Comparison of ENCODE assay signal across 10 mouse cellular contexts in genomic region chr1:131737269-131737668, GRCm38 (mm10). TPM values are rescaled to one million over a fixed set of nuclear protein-coding genes. Genes with fewer than 3 reads are reported as not detected.
A peak's percentile ranks its signal among the peaks of the same experiment; 100 is the strongest.
DNase-seq lines count a peak whose midpoint lies in the region; ATAC-seq and TF ChIP-seq lines count a peak whose summit lies in the region.
"Had no signal": no experiment of that assay in that cellular context is flagged by ENCODE, and none has a peak within 500 bp of the region (broad histone marks: within the 10 kb centered on the region; RNA-seq: fewer than 3 reads in every experiment).

No protein-coding gene starts in this region.

- 63% methylated on average over 5 of the region's 5 CpGs for WGBS in intestine, embryonic 15.5 days
- WGBS in intestine, postnatal 0 days, result 50% methylated on average over 5 of the region's 5 CpGs

- H3K36me3 ChIP-seq in intestine, embryonic 15.5 days, result no peaks in the 10 kb centered on the region
- no peaks in the 10 kb centered on the region for H3K36me3 ChIP-seq in intestine, postnatal 0 days (ENCODE audit: control insufficient read depth, insufficient read depth)

- ATAC-seq in intestine, embryonic 15.5 days, result peak; percentile 74
- ATAC-seq in intestine, postnatal 0 days, result no peak
- peak; percentile 60 for ATAC-seq in cerebellum, adult (ENCODE audit: insufficient number of reproducible peaks, low FRiP score, low TSS enrichment)

- peak; percentile 87 for DNase-seq in gastrocnemius, postnatal 10 days
- peak; percentile 92 for DNase-seq in kidney, adult 8-10 months
- DNase-seq in left cerebral cortex, postnatal 25 days (ENCODE audit: low spot score in 2 of 2), result peak; percentile 91 to 99
- peak; percentile 85 for DNase-seq in skeletal muscle tissue, adult 2 months (ENCODE audit: low read depth, low spot score)
- no peak for DNase-seq in liver

- H3K9me3 ChIP-seq in intestine, embryonic 15.5 days, result no peaks in the 10 kb centered on the region
- no peaks in the 10 kb centered on the region for H3K9me3 ChIP-seq in intestine, postnatal 0 days (ENCODE audit: control insufficient read depth)

- H3K4me1 ChIP-seq in intestine, embryonic 15.5 days (replicated peaks), result no peaks in the 10 kb centered on the region
- 0 out of 2 replicates have a peak, but pooled peaks cover 3% of the 10 kb centered on the region for H3K4me1 ChIP-seq in intestine, postnatal 0 days (replicated peaks; ENCODE audit: control insufficient read depth, insufficient read depth, low read length)

- H3K9ac ChIP-seq in intestine, embryonic 15.5 days, result no peak overlapping the region
- no peak overlapping the region for H3K9ac ChIP-seq in intestine, postnatal 0 days (ENCODE audit: low read depth, low read length)

- no peak overlapping the region for H3K4me2 ChIP-seq in intestine, embryonic 15.5 days (replicated peaks)
- H3K4me2 ChIP-seq in intestine, postnatal 0 days (replicated peaks; ENCODE audit: low read depth), result no peak overlapping the region

- no peak overlapping the region for H3K4me3 ChIP-seq in intestine, embryonic 15.5 days (replicated peaks)
- H3K4me3 ChIP-seq in intestine, postnatal 0 days (ENCODE audit: low read depth, low read length), result no peak overlapping the region
- H3K4me3 ChIP-seq: erythroblast, embryonic 14.5 days had no signal

- H3K27ac ChIP-seq in intestine, embryonic 15.5 days, result peak overlapping the region; percentile 27; the same call in 1 of the 2 replicates
- no peak overlapping the region for H3K27ac ChIP-seq in intestine, postnatal 0 days (ENCODE audit: low read depth, low read length)

- no peak for TF ChIP-seq CTCF in intestine, postnatal 0 days (IDR thresholded peaks at IDR 0.05; ENCODE audit: low read depth)

- H3K27me3 ChIP-seq in intestine, embryonic 15.5 days (replicated peaks), result no peaks in the 10 kb centered on the region
- no peaks in the 10 kb centered on the region for H3K27me3 ChIP-seq in intestine, postnatal 0 days (replicated peaks; ENCODE audit: control insufficient read depth, insufficient read depth, low read length)

- intact Hi-C loops in left cerebral cortex, postnatal 25 days (cut with DNase I), result no loop called here

RNA-seq across cellular contexts. Expression of gene Slc26a9, which starts 6.6 kb away (rescaled TPM):
- 0.68 and 3.6 TPM in 2 replicates for polyA plus RNA-seq in intestine, embryonic 15.5 days (2015; fragmentation: Nextera tagmentation; extraction: Ambion mirVana)
- 0.03 and 0.67 TPM in 2 replicates for polyA plus RNA-seq in intestine, postnatal 0 days (2015; fragmentation: Nextera tagmentation; extraction: Ambion mirVana)
- total RNA-seq in gastrocnemius, postnatal 10 days (2021), result not detected
- under 1 TPM in 1 of 2 experiments, not detected in 1; 0.14 TPM for total RNA-seq in left cerebral cortex, postnatal 25 days (2021)
- polyA plus RNA-seq: erythroblast, embryonic 14.5 days; neural tube, embryonic 11.5 days had no signal

RNA-seq across cellular contexts. Expression of gene Rab7b, which starts 48.8 kb away (rescaled TPM):
- polyA plus RNA-seq in intestine, embryonic 15.5 days (2015; fragmentation: Nextera tagmentation; extraction: Ambion mirVana), result 4.2 and 5.0 TPM in 2 replicates
- 2.9 and 3.3 TPM in 2 replicates for polyA plus RNA-seq in intestine, postnatal 0 days (2015; fragmentation: Nextera tagmentation; extraction: Ambion mirVana)
- total RNA-seq in gastrocnemius, postnatal 10 days (2021), result 1 to 10 TPM; 6.3 to 9.2 TPM
- 1 to 10 TPM; 3.1 to 4.0 TPM for total RNA-seq in left cerebral cortex, postnatal 25 days (2021)
- polyA plus RNA-seq: erythroblast, embryonic 14.5 days had no signal

RNA-seq across cellular contexts. Expression of gene Pm20d1, which starts 59.9 kb away (rescaled TPM):
- polyA plus RNA-seq in intestine, embryonic 15.5 days (2015; fragmentation: Nextera tagmentation; extraction: Ambion mirVana), result 3.8 and 5.6 TPM in 2 replicates
- 17.3 and 19.8 TPM in 2 replicates for polyA plus RNA-seq in intestine, postnatal 0 days (2015; fragmentation: Nextera tagmentation; extraction: Ambion mirVana)
- 1 to 10 TPM; 1.3 to 1.6 TPM for total RNA-seq in gastrocnemius, postnatal 10 days (2021)
- 1 to 10 TPM; 1.9 to 2.1 TPM for total RNA-seq in left cerebral cortex, postnatal 25 days (2021)
- polyA plus RNA-seq: erythroblast, embryonic 14.5 days had no signal
